Mouse (Mus musculus) layer of hippocampus, adult 11-12 months (tissue): Measurements from ENCODE around the gene Dync1li1.
"Not testable (repeated sequence)": the region's sequence is repeated elsewhere in the genome, so short reads cannot be mapped to it uniquely, and the experiment has no call there.

Experiments
- DNase-seq: peaks from one replicate; pipeline ENCODE4 v3.0.0; 2022; ENCODE audit warnings: low spot score

The Dync1li1 gene

DNA sequence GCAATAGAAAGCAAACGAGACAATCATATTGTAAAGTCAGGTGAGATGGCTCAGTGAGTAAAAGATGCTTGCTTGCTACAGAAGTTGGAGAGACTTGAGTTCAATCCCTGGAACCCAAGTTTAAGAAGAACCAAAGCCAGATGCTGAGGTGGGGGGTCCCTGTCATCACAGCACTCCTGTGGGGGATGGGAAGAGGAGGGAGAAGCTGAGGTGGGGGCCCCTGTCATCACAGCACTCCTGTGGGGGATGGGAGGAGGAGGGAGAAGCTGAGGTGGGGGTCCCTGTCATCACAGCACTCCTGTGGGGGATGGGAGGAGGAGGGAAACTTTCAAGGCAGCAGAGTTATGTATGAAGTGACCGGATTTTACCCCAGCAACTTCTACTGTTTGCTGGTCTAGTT is 15.0 kb upstream of the Dync1li1 start:
- no peak for DNase-seq

DNA sequence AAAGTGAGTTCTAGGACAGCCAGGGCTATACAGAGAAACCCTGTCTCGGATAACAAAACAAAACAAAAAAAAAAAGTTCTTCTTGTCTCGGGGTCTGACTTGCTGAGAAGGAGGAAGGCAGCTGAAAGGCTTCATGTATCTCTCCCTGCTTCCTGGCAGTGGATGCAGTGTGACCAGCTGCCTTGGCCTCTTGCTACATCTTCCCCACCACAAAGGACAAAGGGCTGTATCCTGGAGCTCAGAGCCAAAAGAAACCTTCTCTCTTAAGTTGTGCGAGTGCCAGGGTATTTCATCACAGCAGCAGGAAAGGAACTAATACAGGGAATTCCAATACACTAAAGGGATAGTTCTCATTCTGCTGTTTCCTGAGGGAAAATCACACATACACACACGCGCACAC is 10.0 kb upstream of the Dync1li1 start:
- no peak for DNase-seq

DNA sequence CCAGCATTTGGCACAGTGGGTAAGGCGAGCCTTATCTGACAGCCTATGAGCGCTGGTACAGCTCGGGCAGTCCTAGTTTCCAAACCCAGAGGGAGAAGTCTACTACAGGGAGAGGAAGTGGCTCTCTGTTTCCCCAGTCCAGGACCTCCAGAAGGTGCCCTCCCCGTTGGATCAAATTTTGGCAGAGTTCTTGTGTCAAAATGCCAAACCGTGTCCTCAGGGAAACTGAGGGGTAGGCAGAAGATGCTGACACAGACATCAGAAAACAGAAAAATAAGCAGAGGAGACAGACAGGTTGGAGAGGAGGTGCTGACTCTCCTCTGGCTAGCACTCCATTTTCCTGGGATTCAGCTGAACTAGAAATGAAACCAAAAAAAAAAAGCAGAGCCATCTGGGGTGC is 8.6 kb upstream of the Dync1li1 start:
- no peak for DNase-seq

DNA sequence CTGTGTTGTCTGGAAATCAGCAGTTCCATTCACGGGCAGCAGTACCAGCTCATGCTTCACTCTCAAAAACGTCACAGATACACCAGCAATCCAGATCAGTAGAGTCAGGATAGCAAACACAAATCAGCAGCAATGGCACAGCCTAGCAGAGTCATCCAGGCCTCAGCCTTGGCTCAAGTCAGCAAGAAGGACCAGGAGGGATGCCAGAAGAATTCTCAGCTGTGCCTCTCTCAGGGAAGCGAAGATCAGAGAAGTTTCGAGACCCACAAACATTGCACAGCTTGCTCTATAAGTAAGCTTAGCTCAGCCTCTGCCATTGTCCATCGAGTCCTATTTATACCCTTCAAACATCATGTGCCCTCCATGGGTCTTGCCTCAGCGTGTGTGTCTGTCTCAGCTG is 8.1 kb upstream of the Dync1li1 start:
- DNase-seq = no peak

DNA sequence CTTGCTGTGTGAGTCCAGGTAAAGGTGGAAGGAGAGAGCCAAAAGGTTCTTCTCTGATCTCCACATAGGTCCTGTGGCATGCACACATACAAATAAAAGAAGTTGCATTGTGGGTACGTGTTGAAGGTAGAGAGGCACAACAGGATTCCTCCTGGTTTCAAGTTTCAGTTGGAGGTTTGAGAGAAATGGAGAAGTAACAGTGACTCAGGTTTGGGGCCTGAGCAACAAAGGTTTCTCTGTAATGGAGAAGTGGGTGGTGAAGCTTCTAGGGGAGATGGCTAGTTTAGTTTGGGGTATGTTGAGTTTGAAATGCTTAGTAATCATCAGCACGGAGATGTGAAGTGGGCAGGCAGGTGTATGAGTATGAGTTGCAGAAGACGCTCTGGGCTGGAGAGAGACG is 6.4 kb upstream of the Dync1li1 start:
- DNase-seq = no peak

DNA sequence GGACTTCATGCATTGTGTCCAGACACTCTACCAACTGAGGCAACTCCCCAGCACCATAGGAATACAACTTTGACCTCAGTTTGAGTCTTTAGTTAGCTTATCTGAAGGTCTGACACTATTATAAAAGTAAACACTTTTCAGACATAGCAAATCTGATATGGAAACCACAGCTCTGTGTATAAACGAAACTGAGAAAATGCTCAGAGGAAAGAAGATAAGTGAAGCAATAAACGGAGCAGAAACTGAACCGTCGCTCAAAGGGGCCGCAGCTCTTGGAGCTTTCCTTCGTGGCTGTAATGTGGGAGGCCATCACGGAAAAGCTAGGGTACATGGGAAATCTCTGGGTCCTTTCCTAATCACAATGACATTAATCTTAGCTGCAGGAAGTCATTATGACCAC is 2.3 kb upstream of the Dync1li1 start:
- DNase-seq = no peak

DNA sequence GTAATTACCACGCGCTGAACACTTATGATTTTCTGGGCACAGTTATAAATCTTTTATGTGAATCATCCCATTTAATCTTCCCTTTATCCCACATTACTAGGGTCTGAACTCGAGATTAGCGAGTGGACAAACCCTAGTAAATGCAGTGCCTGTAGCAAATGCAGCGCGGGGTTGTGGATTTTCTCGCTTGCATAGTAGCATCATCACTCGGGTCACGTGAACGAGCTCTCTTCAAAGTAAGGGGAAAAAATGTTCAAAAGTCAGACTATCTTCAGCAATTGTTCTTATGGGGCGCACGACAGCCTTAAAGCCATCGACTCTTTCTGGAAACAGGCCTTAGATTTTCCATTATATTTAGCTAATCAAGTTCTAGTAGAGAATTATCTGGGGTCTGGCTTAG is 951 bp upstream of the Dync1li1 start:
- DNase-seq = no peak

DNA sequence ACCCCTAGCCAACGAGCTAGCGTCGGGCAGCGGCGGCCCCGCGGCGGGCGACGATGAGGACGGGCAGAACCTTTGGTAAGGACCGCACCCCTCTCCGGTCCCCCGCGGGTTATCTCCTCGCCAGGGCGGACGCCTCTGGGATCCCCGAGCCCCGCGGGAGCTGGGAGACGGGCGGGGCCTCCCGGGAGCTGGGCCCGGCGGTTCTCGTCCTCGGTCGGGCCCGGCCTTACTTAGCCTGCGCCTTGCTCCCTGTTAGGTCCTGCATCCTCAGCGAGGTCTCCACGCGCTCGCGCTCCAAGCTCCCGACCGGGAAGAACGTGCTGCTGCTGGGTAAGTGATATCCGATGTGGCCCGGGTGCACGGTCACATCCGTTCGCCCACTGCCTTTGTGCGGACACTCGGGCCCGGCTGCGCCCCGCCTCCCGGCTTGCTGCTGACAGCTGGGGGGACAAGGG is 390 bp downstream of the Dync1li1 start:
- no peak for DNase-seq

DNA sequence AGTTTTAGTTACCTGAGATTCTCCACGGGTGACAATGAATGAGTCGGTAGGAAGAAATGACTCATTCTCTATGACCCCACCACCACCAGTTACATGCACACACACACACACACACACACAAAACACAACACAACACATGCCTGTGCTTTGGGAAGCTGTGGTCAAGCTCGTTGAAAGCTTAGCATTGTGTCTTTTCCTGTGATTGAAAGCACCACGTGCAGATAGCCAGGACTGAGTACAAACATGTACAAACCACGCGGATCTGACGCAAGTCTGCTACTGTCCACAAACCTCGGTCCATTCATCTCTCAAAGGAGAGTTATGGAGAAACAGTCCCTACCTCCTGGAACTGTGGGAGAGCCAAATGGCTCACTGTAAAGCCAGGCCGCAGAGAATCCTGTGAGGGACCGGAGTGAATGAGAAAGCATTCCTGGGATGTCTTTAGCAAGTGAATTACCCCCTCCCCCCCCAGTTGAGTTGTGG is 1.6 kb downstream of the Dync1li1 start:
- no peak for DNase-seq

DNA sequence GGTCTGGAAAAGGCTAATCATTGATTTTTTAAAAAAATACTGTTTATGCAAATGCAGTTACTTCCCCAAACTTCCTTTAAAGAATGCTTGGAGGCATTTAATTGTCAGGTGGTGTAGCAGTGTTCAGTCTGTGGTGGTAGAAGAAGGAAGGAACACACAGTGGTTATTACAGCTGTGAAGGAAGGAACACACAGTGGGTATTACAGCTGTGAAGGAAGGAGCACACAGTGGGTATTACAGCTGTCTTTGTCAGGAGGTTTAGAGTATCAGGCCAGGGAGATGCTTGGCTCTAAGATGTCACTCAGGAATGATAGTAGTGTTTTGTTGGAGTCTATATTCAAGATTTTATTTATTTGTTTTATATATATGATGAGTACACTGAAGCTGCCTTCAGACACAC is 2.5 kb downstream of the Dync1li1 start:
- no peak for DNase-seq

DNA sequence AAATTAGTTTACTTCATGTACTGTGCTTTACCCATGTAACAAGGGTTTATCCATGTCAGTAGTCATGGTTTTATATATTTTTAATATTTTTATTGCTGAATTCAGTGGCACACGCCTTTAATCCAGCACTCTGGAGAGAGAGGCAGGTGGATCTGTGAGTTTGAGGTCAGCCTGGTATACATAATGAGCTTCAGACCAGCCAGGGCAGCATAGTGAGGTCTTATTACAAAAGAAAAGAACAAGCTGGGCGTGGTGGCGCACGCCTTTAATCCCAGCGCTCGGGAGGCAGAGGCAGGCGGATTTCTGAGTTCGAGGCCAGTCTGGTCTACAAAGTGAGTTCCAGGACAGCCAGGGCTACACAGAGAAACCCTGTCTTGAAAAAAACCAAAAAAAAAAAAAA is 7.1 kb downstream of the Dync1li1 start:
- not testable (repeated sequence) for DNase-seq

DNA sequence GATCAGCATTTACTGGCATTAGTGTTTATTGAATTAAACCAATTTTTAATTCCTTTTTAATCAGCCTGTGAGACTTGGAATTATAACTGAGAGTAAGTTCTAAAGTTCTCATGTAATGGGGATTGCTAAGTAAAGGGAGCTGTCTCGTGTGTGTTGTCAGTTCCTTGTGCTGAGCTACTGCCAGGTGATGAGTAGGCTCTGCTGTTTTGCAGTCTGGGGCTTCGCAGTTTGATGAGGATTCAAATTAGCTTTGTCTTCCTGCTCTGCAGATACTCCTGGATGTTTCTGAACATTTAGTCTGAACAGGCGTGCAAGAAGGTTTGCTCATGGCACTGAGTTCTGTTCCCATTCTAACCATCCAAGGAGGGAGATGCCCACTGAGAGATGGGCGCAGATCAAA is 8.5 kb downstream of the Dync1li1 start:
- DNase-seq = no peak

DNA sequence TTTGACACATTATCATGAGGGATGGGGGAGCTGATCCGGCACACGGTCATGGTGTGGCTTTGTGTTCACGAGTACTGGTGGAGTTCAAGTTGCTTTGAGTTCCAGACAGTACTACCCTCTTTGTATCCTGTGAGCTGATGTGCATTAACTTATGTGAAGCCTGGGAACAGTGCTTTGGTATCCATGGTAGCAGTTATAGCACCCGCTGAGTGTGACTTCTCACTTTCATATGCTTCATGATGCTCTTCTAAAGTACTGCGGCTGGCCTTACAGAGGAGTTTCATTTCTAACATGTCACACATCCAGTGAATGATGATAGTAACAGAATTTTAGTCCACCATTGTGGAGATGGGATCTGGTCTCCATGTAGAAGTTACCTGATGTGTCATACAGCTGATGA is 9.3 kb downstream of the Dync1li1 start:
- DNase-seq = no peak

DNA sequence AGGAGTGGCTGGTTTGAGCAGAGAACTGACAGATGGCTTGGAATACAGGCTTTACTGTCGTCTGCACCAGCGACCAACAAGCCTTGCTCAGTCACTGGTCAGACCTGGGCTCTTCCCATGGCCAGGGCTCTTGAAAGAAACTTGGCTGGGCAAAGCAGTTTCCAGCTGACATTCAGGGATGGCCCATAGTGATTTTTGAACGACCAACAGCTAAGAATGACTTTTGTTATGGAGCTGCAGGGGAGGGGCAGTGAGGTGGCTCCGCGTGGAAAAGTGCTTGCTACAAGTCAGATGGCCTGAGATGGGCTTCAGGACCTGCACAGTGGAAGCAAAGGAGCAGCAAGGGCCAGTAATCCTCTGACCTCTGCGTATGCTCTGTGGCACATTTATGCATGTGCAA is 10.7 kb downstream of the Dync1li1 start:
- DNase-seq = no peak

DNA sequence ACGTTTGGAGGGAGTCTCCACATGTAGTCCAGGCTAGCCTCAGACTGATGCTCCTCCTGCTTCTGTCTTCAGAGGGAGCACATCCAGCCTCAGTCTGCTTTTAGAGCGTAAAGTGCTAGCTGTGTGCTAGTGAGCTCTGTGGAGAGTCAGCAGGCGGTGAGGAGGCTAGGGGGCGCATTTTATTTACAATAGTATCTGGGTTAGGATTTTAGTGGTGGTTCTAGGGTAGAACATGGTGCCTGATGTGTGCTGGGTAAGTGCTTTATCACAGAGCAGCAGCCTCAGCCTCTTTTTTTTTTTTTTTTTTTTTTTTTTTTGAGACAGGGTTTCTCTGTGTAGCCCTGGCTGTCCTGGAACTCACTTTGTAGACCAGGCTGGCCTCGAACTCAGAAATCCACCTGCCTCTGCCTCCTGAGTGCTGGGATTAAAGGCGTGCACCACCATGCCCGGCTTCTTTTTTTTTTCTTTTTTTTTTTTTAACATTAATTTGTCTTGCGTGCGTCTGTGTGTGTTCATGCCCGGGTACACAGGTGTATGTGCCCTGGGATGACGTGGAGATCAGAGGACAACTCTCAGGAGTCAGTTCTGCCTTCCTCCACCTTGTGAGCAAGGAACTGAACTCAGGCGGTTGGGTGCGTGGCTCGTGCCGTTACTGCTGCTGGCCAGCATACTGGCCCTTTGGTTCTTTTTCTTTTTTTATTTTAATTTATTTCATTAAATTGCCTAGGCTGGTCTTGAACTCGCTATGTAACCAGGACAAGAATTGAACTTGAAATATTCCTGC is 11.5 kb downstream of the Dync1li1 start:
- DNase-seq = no peak

DNA sequence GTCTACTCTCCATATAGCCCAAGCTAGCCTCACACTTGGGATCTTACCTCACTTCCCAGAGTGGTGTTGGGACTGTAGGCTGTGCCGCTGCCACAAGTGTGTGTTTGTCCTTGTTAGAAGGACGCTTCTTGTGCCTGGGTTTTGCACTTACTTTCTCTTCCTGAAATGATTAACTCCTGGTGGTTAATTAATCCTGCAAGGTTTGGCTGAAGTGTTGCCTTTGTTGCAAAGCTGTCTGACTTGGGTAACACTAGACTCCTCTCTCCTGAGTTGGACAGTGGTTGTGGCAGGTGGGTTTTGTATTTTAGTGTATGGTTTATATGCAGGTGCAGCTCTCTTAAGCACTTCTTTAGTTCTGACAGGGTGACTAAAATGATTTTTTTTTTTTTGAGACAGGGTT is 12.4 kb downstream of the Dync1li1 start:
- DNase-seq = no peak

DNA sequence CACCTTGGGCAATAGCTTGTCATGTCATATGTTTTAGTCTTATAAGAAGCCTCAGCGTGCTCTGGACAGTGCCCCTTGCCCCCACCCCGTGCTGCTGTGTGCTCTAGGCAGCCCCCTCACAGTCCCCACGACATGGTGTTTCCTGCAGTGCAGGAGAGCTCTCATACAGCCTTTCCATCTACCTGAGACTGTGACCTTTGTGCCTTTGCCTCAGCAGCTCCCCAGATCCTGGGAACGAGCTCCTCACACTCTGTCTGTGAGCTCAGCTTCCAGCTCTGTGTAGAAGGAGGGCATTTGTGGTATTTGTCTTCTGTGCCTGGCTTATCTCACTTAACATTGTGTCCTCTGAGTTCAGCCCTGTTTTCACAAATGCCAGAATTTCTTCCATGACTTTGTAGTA is 13.3 kb downstream of the Dync1li1 start:
- DNase-seq = no peak

DNA sequence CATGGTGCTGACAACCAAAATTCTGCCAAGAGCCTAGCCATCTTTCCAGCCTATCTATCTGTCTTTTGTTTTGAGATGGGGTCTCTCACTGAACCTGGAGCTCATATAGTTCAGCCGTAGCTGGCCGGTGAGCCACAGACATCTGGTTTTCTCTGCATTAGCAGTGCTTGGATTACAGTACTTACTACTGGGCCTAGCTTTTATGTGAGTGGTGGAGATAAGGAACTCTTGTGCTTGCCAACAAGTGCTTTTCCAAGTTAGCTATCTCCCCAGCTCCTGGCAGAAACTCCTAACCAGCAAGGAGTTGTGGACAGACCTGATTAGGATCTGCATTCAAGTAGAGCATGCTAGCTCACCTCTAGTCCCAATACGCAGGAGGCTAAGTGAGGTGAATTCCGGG is 19.2 kb downstream of the Dync1li1 start:
- DNase-seq = no peak

DNA sequence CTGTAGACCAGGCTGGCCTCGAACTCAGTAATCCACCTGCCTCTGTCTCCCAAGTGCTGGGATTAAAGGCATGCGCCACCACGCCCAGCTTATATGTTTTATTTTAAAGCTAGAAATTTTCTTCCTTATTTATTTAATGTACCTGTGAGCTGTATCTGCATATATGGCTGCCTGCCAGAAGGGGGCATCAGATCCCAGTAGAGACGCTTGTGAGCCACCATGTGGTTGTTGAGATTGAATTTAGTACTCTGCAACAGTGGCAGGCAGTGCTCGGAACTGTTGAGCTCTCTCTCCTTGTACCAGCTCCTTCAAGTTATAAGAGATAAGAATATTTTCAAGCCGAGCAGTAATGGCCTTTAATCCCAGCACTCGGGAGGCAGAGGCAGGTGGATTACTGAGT is 21.8 kb downstream of the Dync1li1 start:
- DNase-seq = no peak

DNA sequence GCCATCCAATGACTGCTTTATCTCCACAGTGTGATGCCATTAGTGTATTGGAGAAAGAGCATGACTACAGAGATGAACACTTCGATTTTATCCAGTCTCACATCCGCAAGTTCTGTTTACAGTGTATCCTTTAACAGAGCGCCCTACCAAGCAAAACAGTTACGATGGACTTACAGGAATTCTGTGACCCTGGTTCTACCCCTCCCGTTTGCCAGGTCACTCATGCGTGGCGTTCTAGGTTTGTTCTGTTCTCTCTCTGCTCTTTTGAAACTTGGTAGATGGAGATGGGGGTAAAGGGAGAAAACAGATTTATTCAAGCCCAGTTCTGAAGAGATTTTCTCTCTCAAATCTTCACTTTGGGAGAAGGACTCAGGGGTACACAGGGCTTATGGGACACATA is 24.9 kb downstream of the Dync1li1 start:
- no peak for DNase-seq

DNA sequence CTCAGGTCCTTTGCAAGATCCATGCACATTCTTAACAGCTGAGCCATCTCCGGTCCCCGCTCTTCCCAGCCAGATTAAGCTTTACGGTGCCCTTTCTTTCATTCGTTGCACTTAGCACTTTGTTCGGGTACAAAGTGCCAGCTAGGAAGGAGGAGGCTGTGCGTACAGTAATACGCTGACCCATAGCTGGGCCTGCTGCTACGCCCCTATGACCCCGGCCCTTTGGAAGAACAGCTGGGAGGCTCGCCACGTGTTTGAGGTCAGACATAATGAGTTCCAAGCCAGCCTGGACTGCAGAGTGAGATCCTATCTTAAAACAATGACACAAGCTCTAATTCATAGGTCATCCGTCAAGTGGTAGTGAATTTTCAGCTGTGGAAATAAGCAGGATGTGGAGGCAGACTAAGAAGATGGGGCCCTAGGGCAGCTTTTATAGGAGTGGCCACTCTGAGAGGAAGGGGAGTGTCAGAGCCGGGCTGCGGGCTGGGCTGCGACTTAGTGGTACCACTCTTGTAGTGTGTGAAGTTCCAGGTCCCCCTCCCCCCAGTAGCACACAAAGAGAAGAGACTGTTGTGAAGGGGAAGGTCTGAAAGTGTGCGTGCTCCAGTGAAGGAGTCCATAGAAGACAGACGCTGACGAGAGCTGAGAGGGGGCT is 28.2 kb downstream of the Dync1li1 start:
- DNase-seq = no peak

DNA sequence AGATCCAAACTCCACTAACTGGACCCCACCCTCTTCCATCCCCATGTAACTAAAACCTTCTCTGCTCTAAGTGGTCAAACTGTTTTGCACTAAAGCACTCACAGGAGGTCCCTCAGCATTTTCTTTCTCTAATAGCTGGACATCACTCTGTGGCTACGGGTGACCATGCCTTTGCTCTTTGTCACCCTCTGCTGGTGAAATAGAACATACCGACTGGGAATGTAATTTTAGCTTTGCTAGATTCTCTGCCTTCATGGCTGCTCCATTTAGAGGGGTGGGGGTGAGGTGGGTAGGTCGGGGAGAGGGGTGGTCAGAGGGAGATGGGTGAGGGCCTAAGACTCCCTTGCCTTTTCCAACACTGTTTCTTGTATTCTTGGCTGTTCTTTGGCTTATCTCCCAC is 38.7 kb downstream of the Dync1li1 start:
- DNase-seq = no peak

DNA sequence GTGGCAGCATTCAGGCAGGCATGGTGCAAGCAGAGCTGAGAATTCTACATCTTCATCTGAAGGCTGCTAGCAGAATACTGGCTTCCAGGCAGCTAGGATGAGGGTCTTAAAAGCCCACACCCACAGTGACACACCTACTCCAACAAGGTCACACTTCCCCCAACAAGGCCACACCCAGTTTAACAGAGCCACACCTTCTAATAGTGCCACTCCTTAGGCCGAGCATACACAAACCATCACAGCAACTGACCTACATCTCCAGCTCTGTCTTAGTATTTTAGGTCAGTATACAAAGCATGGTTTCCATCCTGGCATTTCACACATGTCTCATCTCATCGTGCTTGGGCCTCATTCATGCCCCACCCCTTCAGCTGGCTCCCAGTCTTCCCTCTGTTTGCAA is 39.8 kb downstream of the Dync1li1 start:
- DNase-seq = not testable (repeated sequence)
